Mouse (Mus musculus) heart, postnatal 0 days (tissue): ENCODE results near the gene Rtn4.

Source experiments
- CTCF ChIP-seq: IDR thresholded peaks from 2 replicates; pipeline ENCODE4 v1.5.1; 2016; ENCODE audit warnings: antibody characterized with exemption, control low read depth, low read depth
- EP300 ChIP-seq: IDR thresholded peaks from 2 replicates; pipeline ENCODE4 v1.6.1; 2016; ENCODE audit warnings: antibody characterized with exemption, low read depth

DNA sequence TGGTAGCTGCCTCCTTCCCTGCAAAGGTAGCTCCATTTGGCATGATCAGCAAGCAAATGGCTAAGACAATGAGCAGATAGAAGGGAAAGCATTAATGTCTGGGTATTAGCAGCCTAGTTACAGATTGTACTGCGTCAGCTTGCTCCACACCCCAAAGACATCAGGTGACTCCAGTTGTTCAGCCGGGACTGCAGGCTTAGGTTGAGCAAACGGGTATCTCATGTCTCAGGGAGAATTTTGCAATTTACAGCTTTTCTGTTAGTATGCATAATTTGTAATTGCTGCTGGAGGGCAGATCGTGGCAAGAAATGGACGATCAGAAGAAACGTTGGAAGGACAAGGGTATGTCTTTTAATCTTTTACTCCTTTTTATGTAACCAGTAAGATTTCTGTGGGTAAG, 25.8 kb downstream of the Rtn4 start:
- TF ChIP-seq CTCF (no peak), EP300 (no peak)
